Mouse (Mus musculus) adrenal gland, postnatal 36 days (tissue): ENCODE data around the gene Zfyve28. TPM values are rescaled to one million over a fixed set of nuclear protein-coding genes. Genes with fewer than 3 reads are reported as not detected.

Source experiments
- DNase-seq, 2 experiments: peaks; one replicate each; pipeline ENCODE4 v3.0.0; 2021; ENCODE audit warnings: mixed read lengths in 1 of 2
- total RNA-seq, 2 experiments: library from RNA; stranded (reverse); gene quantifications; 2 replicates each; pipeline ENCODE4 v1.2.3; 2021

Zfyve28 gene
- total RNA-seq, 2 experiments from 2014 or later = 0.36 to 0.60 TPM

GRCm38 (mm10) chr5:34252307-34252966 is 35.8 kb downstream of the Zfyve28 start:
- DNase-seq = peak; percentile 32 to 47

GRCm38 (mm10) chr5:34251794-34252193 is 36.5 kb downstream of the Zfyve28 start:
- DNase-seq = peak; percentile 56 to 61

- DNase-seq = peak; percentile 28 to 35
Observed at GRCm38 (mm10) chr5:34250090-34250489, 38.2 kb downstream of the Zfyve28 start.

- no peak for DNase-seq
Observed at GRCm38 (mm10) chr5:34249132-34249531, 39.1 kb downstream of the Zfyve28 start.

- no peak for DNase-seq
Observed at GRCm38 (mm10) chr5:34246443-34246842, 41.8 kb downstream of the Zfyve28 start.

- no peak for DNase-seq
Observed at GRCm38 (mm10) chr5:34243062-34243461, 45.2 kb downstream of the Zfyve28 start.

- DNase-seq = peak; percentile 75 to 82
Observed at GRCm38 (mm10) chr5:34242224-34242963, 45.9 kb downstream of the Zfyve28 start.

GRCm38 (mm10) chr5:34238444-34238843 is 49.8 kb downstream of the Zfyve28 start:
- DNase-seq = no peak

GRCm38 (mm10) chr5:34235898-34236420 is 52.3 kb downstream of the Zfyve28 start:
- DNase-seq = peak; percentile 62 to 68

GRCm38 (mm10) chr5:34235056-34235455 is 53.2 kb downstream of the Zfyve28 start:
- DNase-seq = no peak

GRCm38 (mm10) chr5:34233221-34233515 is 55.1 kb downstream of the Zfyve28 start:
- DNase-seq = no peak

- no peak for DNase-seq
Observed at GRCm38 (mm10) chr5:34232481-34233220, 55.6 kb downstream of the Zfyve28 start.

- DNase-seq = no peak
Observed at GRCm38 (mm10) chr5:34231901-34232300, 56.3 kb downstream of the Zfyve28 start.

- no peak for DNase-seq
Observed at GRCm38 (mm10) chr5:34230599-34231485, 57.4 kb downstream of the Zfyve28 start.

GRCm38 (mm10) chr5:34229503-34229902 is 58.7 kb downstream of the Zfyve28 start:
- no peak for DNase-seq

GRCm38 (mm10) chr5:34225516-34225915 is 62.7 kb downstream of the Zfyve28 start:
- DNase-seq = no peak

- no peak for DNase-seq
Observed at GRCm38 (mm10) chr5:34224515-34224914, 63.7 kb downstream of the Zfyve28 start.

- no peak for DNase-seq
Observed at GRCm38 (mm10) chr5:34220001-34220400, 68.2 kb downstream of the Zfyve28 start.

GRCm38 (mm10) chr5:34218672-34219071 is 69.6 kb downstream of the Zfyve28 start:
- no peak for DNase-seq

- no peak for DNase-seq
Observed at GRCm38 (mm10) chr5:34217756-34218155, 70.5 kb downstream of the Zfyve28 start.

GRCm38 (mm10) chr5:34216025-34216424 is 72.2 kb downstream of the Zfyve28 start:
- DNase-seq = no peak

- no peak for DNase-seq
Observed at GRCm38 (mm10) chr5:34213659-34214058, 74.6 kb downstream of the Zfyve28 start.
